Mouse (Mus musculus): Measurements from ENCODE around the gene Dgkq. TPM values are rescaled to one million over a fixed set of nuclear protein-coding genes. Genes with fewer than 3 reads are reported as not detected.
A peak's percentile ranks its signal among the peaks of the same experiment; 100 is the strongest.

Gene Dgkq
- polyA plus RNA-seq, 1 experiment from 2014 or later: 5.9 TPM

DNA sequence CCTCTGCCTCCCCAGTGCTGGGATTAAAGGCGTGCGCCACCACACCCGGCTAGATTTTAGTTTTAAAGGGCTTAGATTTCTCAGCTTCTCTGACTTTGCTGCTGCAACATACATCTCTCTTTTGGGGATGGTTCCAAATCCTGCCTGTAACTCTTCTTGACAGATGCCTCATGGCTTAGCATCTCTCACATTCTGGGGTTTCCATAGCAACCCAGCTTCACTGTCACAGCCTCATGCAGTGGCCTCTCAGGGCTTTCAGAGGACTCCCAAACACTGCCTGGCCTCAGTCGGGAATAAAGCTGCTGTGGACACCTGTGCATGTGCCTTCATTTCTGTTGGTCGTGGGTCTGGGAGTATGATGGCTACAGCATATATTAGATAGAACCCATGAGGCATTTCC is 19.6 kb upstream of the Dgkq start:
- Histone ChIP-seq H3K4me2 (no peak overlapping the region), H3K36me3 (peaks cover 11% of the 10 kb centered on the region), H3K4me3 (no peak overlapping the region), H3K27me3 (replicated peaks) (no peaks in the 10 kb centered on the region), H3K9ac (no peak overlapping the region), H3K4me1 (peaks cover 24% of the 10 kb centered on the region), H3K27ac (replicated peaks) (no peak overlapping the region), H3K9me3 (no peaks in the 10 kb centered on the region)
- WGBS: 72% methylated on average over 5 of the region's 5 CpGs
- ATAC-seq (ENCODE audit: extremely low read depth, insufficient number of reproducible peaks, low FRiP score, low TSS enrichment): no peak

DNA sequence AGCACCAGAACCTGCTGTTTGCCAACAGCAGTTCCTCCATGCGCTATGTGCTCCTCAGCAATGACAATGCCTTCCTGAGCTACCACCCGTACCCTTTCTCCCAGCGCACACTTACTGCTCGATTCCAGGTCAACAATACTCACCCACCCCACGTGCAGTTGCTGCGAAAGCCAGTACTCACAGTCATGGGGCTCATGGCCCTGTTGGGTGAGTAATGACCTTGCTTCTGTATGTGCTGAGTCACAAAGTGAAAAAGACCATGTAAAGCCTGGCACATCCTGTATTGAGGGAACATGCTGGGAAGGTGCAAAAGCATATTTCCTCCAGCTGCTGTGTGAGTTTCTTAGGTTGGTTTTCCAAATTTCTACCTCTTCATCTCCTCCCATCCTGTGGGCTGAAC is 11.4 kb upstream of the Dgkq start:
- WGBS: 92% methylated on average over 6 of the region's 6 CpGs

DNA sequence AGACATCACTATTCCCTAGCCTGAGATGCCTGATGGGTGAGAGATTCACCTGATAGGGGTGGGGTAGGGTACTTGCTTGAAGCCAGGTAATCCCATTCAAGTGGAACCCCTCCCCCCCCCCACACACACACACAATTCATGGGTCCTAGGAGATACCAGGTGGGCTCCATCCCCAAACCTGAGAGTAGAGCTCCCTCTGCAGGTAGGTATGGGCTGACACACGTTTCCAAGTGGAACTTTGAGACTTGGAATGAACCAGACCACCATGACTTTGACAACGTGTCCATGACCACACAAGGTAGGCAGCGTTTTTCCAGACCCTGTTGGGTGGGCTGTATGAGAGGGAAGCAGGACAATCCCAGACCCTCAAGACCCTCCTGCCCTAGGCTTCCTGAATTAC is 10.4 kb upstream of the Dgkq start:
- Histone ChIP-seq H3K4me1 (peaks cover 17% of the 10 kb centered on the region), H3K4me3 (no peak overlapping the region), H3K9me3 (no peaks in the 10 kb centered on the region), H3K27ac (replicated peaks) (no peak overlapping the region), H3K36me3 (peaks cover 16% of the 10 kb centered on the region), H3K9ac (no peak overlapping the region), H3K27me3 (replicated peaks) (no peaks in the 10 kb centered on the region), H3K4me2 (no peak overlapping the region)
- 44% methylated on average over 3 of the region's 3 CpGs for WGBS
- no peak for ATAC-seq (ENCODE audit: extremely low read depth, insufficient number of reproducible peaks, low FRiP score, low TSS enrichment)

More for the DNA sequence above, 11.4 kb upstream of the Dgkq start:
- Histone ChIP-seq H3K27me3 (replicated peaks) (no peaks in the 10 kb centered on the region), H3K36me3 (peaks cover 19% of the 10 kb centered on the region), H3K4me2 (no peak overlapping the region), H3K27ac (replicated peaks) (no peak overlapping the region), H3K9me3 (no peaks in the 10 kb centered on the region), H3K4me1 (peaks cover 17% of the 10 kb centered on the region), H3K4me3 (no peak overlapping the region), H3K9ac (no peak overlapping the region)
- ATAC-seq (ENCODE audit: extremely low read depth, insufficient number of reproducible peaks, low FRiP score, low TSS enrichment): no peak

DNA sequence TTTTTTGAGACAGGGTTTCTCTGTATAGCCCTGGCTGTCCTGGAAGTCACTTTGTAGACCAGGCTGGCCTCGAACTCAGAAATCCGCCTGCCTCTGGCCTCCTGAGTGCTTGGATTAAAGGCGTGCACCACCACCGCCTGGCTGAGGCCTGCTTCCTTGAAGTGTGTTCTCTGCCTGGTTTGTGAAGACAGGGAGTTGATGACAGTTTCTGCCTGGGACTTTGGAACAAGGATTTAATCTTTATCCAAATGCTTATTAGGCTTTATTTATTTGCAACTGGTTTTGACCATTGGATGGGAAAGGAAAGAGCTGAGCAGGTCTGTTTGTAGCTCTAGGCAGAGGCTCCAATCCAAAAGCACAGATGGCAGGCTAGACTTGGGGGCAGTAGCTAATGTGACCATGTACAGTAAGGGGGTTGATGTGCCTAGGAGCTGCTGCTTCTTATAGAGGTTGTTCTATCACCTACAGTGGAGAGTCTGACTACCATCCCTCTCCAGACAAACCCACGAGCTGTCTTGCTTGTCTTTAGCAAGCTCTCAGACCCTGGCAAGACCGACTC is 8.9 kb upstream of the Dgkq start:
- Histone ChIP-seq H3K4me1 (peaks cover 17% of the 10 kb centered on the region), H3K36me3 (peaks cover 15% of the 10 kb centered on the region), H3K27ac (replicated peaks) (no peak overlapping the region), H3K4me2 (no peak overlapping the region), H3K9ac (no peak overlapping the region), H3K9me3 (no peaks in the 10 kb centered on the region), H3K27me3 (replicated peaks) (no peaks in the 10 kb centered on the region), H3K4me3 (no peak overlapping the region)
- no peak for ATAC-seq (ENCODE audit: extremely low read depth, insufficient number of reproducible peaks, low FRiP score, low TSS enrichment)
- 86% methylated on average over 6 of the region's 6 CpGs for WGBS

DNA sequence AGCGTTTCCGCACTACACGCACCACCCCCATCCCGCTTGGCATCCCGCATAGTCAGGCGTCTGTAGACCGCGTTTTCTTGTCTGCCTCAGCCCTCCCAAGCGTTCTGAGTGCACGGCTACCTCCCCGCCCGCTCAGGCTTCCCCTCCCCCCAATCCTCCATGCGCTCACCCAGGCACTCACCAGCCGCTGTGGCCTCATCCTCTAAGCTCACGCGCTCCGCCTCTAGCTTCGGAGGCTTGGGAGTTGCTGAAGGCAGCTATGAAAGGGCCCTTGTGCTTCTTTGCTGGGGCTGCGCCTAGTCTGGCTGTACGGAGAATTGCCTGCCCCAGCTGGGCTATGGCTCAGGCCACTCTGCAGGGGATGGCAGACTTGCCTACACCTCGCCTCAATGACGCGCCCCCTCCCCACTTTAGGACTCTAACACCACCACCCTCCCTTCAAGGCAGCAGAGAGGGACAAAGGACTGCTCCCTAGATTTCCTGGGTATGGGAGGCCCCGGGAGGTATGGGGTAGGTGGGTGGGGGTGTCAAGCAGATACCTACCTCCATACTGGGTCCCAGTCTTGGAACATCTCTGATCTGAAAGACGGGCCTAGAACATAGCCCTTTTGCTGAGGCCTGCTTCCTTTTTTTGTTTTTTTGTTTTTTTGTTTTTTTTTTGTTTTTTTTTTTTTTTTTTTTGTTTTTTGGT is 8.3 kb upstream of the Dgkq start:
- H3K27me3 ChIP-seq (replicated peaks): no peaks in the 10 kb centered on the region
- 5% methylated on average over 25 of the region's 25 CpGs for WGBS
- peak overlapping the region; percentile 75 for H3K4me2 ChIP-seq
- no peaks in the 10 kb centered on the region for H3K9me3 ChIP-seq
- peaks cover 15% of the 10 kb centered on the region for H3K36me3 ChIP-seq
- peak overlapping the region; percentile 50 for H3K4me3 ChIP-seq
- H3K9ac ChIP-seq: peak overlapping the region; percentile 76
- H3K27ac ChIP-seq (replicated peaks): peak overlapping the region; percentile 77
- ATAC-seq (ENCODE audit: extremely low read depth, insufficient number of reproducible peaks, low FRiP score, low TSS enrichment): peak; percentile 47; the same call in 1 of the 2 replicates
- peaks cover 17% of the 10 kb centered on the region for H3K4me1 ChIP-seq

DNA sequence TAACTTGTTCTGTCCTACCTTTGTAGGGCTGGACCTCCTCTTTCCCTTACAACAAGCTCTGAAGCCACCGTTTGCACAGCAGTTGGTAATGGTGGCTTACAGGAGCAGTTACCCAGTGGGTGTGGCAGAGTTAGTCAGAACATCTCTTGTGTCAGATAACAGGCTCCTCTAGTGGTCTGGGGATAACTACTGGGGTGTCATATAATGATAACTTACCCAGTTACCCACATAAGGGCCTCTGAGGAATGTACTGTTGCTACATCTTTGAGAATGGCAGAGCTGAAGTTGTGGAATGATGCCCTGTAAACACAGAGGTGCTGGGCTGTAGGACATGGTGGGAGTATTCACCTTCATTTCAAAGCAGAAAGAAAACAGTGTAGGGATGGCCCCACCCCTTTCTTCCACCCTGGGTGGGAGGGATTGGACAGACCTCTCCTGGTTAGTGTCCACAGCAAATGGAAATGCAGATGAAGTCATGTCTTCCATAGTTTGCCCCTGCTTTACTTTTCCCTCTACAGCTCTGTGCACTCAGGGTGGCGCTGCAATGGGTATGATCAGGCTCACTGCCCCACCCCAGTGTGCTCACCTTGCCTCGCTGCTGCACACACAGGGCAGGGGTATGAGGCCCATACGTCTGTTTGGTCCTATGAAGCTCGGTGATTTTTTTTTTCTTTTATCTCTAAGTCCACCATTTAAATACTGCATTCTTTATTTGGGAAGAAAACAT is 7.5 kb upstream of the Dgkq start:
- Histone ChIP-seq H3K27me3 (replicated peaks) (no peaks in the 10 kb centered on the region), H3K36me3 (peaks cover 22% of the 10 kb centered on the region), H3K4me3 (peak overlapping the region; percentile 50), H3K9me3 (no peaks in the 10 kb centered on the region), H3K4me1 (peaks cover 17% of the 10 kb centered on the region), H3K9ac (peak overlapping the region; percentile 76), H3K27ac (replicated peaks) (peak overlapping the region; percentile 77), H3K4me2 (peak overlapping the region; percentile 75)
- ATAC-seq (ENCODE audit: extremely low read depth, insufficient number of reproducible peaks, low FRiP score, low TSS enrichment): peak; percentile 9; the same call in 1 of the 2 replicates
- 13% methylated on average over 5 of the region's 5 CpGs for WGBS

DNA sequence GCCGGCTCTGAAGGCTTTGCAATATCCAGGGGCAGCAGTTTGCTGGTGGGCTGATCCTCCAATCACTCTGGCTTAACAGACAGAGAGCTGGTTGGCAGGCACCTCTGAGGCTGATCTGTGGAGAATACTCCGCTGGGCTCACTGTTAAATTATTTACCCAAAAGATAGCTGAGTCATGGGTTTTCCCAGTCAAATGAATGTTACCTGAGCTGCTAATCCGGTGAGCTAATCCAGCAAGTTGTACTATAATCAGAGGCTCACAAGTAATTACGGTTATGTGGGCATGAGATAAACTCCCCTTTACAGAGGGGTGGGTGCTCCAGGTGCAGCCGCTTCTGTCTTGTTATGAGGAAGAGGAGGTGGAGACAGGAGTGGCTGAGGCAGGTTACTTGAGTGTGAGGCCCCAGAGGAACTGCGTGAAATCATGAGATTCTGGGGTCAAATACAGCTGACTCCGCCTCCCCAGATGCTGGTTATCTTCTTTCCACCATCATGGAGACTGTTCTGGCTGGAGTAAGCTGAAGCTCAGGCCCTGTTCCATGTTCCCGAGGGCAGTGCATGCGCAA is 5.9 kb upstream of the Dgkq start, which contains the start of gene Slc26a1:
TSS of gene Slc26a1 (minus strand) at position 319 of the 566 bp plus-strand sequence.
- Histone ChIP-seq H3K4me2 (no peak within 1 kb of the TSS), H3K4me3 (no peak within 1 kb of the TSS), H3K9me3 (no peaks in the 10 kb centered on the region), H3K36me3 (peaks cover 31% of the 10 kb centered on the region), H3K27me3 (replicated peaks) (no peaks in the 10 kb centered on the region), H3K9ac (no peak within 1 kb of the TSS; the same call in 1 of the 2 replicates), H3K27ac (replicated peaks) (no peak within 1 kb of the TSS), H3K4me1 (peaks cover 21% of the 10 kb centered on the region)
- WGBS: 69% methylated on average over 9 of the region's 9 CpGs
- no peak for ATAC-seq (ENCODE audit: extremely low read depth, insufficient number of reproducible peaks, low FRiP score, low TSS enrichment)

DNA sequence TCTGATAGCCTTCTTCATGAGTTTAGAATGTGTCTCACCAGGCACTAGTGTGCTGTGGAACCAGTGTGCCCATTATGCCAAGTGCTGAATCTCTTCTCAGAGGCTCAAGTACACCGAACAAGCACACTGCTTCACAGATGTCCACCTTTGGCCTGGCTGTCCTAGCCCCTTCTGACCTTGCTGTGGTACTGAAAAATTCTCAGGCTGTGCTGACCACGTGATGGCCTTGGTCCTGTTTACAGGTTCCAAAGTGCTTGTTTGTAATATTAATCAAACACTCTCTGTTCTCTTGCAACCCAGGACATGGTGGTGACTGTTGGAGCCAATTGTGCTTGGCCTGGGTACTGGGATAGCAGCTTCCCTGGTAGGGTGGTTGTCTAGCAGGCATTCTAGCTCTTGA is 5.2 kb upstream of the Dgkq start:
- Histone ChIP-seq H3K27ac (replicated peaks) (no peak overlapping the region), H3K4me2 (no peak overlapping the region), H3K4me3 (no peak overlapping the region), H3K36me3 (peaks cover 31% of the 10 kb centered on the region), H3K27me3 (replicated peaks) (no peaks in the 10 kb centered on the region), H3K4me1 (peaks cover 28% of the 10 kb centered on the region), H3K9ac (no peak overlapping the region), H3K9me3 (no peaks in the 10 kb centered on the region)
- no peak for ATAC-seq (ENCODE audit: extremely low read depth, insufficient number of reproducible peaks, low FRiP score, low TSS enrichment)
- WGBS: 75% methylated on average over 2 of the region's 2 CpGs

DNA sequence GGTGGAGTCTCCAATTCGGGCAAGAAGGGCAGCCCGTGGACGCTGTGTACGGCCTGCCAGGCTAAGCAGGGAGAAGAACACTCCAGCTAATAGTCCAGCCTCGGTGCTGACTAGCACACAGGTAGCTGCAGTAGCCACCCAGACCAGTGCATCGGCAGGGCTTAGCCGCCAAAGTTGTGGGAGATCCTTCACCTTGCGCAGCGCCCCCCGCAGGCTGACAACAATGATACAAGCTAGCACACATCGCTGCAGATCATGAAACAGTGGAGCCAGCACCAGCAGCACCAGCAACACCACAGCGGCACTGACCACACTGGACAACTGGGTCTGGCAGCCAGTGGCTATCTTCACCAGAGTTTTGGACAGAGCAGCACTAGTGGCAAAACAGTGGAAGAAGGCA is 2.3 kb upstream of the Dgkq start:
- no peaks in the 10 kb centered on the region for H3K27me3 ChIP-seq (replicated peaks)
- H3K36me3 ChIP-seq: peaks cover 31% of the 10 kb centered on the region
- no peak overlapping the region for H3K9ac ChIP-seq
- ATAC-seq (ENCODE audit: extremely low read depth, insufficient number of reproducible peaks, low FRiP score, low TSS enrichment): no peak
- 89% methylated on average over 12 of the region's 12 CpGs for WGBS
- H3K9me3 ChIP-seq: no peaks in the 10 kb centered on the region
- peaks cover 24% of the 10 kb centered on the region for H3K4me1 ChIP-seq
- no peak overlapping the region for H3K4me3 ChIP-seq
- H3K4me2 ChIP-seq: no peak overlapping the region
- H3K27ac ChIP-seq (replicated peaks): no peak overlapping the region

DNA sequence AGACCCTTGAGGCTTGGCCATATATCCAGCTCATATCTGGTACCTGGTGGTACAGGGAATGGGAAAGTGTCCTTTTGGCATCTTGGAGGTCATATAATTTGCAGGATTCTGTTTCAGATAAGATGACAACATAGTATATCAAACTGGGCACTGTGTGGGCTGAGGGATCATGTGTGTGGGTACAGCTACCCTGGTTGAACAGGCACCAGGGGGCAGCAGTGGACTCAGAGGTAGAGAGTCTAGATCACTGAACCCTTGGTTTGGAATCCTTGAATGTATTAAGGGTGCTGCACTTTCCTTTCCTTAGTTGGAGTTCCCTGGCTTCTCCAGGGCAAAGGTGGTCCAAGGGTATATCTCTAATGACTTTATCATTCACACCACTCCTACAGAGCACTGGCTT is 1.3 kb upstream of the Dgkq start:
- no peak for ATAC-seq (ENCODE audit: extremely low read depth, insufficient number of reproducible peaks, low FRiP score, low TSS enrichment)
- Histone ChIP-seq H3K9ac (no peak overlapping the region), H3K4me1 (peaks cover 20% of the 10 kb centered on the region), H3K27ac (replicated peaks) (no peak overlapping the region), H3K4me3 (no peak overlapping the region), H3K4me2 (no peak overlapping the region), H3K9me3 (no peaks in the 10 kb centered on the region), H3K36me3 (peaks cover 31% of the 10 kb centered on the region), H3K27me3 (replicated peaks) (no peaks in the 10 kb centered on the region)

DNA sequence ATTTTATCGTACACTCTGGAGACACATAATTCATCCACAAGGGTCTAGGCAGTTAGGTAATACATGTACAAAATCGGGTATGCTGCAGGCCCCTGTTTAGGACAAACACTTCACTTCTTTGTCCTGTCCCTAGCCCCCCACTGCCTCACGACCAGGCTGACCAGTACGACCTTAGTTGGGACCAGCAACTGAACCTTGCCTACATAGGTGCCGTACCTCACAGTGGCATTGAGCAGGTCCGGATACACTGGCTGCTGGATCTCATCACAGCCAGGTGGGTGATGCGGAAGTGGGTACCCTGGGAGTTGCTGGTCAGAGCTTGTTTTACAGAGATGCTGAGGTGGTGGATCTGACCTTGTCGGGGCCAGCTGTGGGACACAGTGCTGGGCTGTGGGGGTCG is 514 bp upstream of the Dgkq start:
- H3K4me2 ChIP-seq: peak overlapping the region; percentile 80
- H3K9ac ChIP-seq: peak overlapping the region; percentile 87
- WGBS: 81% methylated on average over 9 of the region's 9 CpGs
- peaks cover 20% of the 10 kb centered on the region for H3K4me1 ChIP-seq
- peaks cover 31% of the 10 kb centered on the region for H3K36me3 ChIP-seq
- H3K27me3 ChIP-seq (replicated peaks): peaks cover 5% of the 10 kb centered on the region
- no peak for ATAC-seq (ENCODE audit: extremely low read depth, insufficient number of reproducible peaks, low FRiP score, low TSS enrichment)
- peak overlapping the region; percentile 88 for H3K27ac ChIP-seq (replicated peaks)
- no peaks in the 10 kb centered on the region for H3K9me3 ChIP-seq
- H3K4me3 ChIP-seq: peak overlapping the region; percentile 66

Data from heart, embryonic 13.5 days (tissue).